Mouse (Mus musculus) thymus, adult 18-20 months (tissue): Measurements from ENCODE around the gene Insyn1.
A peak's percentile ranks its signal among the peaks of the same experiment; 100 is the strongest.

Experiments used
- DNase-seq, 2 experiments: peaks; one replicate each; pipeline ENCODE4 v3.0.0; 2022; ENCODE audit warnings: mixed read lengths in 2 of 2

Gene Insyn1

GRCm38 (mm10) chr9:58535447-58536134 is 47.2 kb downstream of the Insyn1 start:
- peak; percentile 17 to 22 for DNase-seq

DNA sequence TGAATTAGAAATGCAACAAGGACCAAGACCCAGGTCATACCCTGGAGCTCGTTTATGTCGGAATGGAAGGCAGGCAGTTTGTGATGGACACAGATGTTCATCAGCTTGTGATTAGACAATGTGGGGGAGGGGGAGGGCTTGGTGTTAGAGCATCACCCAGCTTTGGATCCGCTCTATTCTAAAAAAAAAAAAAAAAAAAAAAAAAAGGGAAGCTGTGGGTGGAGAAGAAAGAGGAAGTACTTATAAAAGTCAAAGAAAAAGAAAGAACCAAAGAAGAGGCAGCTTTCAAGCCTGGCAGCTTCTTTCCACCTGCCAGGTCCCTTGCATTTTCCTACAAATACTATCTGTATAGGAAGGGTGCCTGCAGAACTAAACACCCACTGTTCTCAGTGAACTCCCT is 49.4 kb downstream of the Insyn1 start:
- no peak for DNase-seq

DNA sequence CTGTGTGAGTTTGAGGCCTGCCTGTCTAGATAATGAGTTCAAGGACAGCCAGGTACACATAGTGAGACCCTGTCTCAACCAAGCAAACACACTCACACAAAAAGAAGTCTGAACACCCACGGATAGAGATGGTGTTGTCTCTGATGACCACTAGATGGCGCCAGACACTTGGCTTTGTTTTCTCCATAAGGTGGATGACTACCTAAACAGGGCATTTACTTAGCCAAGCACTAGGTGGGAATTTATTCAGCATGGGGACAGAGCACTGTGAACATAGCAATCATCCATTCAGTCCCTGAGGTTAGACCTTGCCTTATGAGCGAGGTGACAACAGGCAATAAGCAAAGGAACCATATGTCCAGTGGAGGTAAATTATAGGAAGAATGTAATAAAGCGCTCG is 51.5 kb downstream of the Insyn1 start:
- peak in 1 of 2 experiments; percentile 17 for DNase-seq

DNA sequence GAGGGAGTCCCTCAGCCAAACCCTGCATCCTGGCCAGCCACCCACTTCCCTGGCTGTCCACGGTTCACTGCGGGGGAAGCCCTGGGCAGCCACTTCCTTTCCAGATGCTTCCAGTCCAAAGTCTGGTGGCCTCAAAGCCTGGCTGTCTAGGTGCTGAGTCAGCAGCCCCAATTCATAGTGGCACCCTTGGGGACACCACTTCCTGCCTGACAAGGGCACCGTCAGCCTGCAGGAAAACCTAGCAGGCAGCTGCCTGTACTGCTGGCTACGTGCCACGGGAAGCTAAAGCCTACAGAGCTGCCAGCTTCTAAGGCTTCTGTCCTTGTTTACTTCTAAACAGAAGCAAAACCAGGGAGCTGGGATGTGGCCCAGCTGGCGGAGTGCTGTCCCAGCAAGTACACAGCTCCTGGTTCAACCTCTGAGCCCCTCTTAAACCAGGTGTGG is 53.5 kb downstream of the Insyn1 start:
- DNase-seq, result peak; percentile 62 to 73

DNA sequence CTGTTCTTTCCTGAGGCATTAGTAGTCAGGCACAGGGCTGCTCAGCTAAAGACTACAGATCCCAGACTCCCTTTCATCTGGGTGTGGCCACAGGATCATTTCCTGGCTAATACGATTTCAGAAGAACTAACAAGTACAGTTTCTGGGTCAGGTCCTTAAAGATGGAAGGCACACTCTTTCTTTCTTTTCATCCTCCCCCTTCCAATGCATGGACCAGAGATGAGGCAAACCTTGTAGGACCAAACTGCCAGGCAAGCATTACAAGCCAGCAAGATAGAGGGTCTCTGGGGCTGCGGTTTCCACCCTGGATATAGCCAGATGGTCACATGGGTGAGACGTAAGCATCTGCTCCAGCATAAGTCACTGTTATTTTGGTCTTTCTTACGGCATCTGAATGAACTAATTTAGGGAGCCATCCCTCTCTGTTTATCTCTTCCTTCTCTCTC is 56.5 kb downstream of the Insyn1 start:
- no peak for DNase-seq

GRCm38 (mm10) chr9:58545428-58545827 is 57.0 kb downstream of the Insyn1 start:
- no peak for DNase-seq

DNA sequence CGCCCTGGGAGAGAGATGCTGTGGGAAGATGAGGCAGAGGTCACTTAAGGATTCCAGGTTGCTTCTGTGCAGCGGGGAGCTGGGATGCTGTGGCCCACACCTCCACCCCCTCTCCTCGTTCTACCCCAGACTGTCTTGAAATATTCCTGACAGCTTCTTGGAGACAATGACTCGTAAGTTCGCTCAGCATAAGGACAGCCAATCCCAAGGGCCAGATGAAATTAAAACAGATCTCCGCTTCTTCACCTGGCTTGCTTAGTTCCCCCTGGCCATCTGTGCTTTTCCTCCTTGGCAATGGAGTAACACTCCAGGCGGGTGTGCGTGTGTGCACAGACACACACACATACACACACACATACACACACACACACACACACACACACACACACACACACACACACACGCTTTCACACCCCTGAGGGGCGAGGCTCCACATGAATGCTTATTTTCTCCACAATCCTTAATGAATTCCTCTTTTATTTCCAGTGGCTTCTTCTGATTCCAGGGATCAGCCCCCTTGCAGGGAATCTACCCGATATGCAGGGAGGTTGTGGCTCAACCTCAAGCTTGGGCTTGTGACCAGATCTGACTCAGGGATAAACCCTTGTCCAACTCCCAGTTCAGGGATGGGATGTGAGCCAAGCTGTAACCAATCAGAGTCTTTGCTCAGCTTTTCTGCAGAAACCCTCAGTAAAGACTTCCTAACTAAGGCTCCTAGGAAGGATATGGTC is 58.4 kb downstream of the Insyn1 start:
- no peak for DNase-seq

DNA sequence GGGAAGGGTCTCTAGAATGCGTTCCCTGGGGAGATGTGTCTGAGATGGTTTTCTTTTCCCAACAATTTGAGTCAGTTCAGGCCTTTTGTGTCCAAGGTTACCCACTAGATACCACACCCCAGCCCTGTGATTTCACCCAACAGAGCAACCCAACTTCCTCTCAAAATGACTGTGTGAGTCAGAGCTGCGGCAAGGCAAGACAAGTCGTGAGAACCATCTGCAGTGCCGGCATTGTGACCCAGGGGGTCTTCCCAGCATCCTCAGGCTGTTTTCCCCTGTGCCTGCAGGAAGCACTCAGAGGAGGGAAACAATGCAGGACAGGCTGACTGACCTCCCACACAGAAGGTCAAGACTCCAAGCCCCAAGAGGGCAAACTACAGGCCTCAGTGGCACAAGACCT is 60.5 kb downstream of the Insyn1 start:
- no peak for DNase-seq
